Mouse (Mus musculus) stomach, postnatal 0 days (tissue): ENCODE data around the gene Fanca.

Source experiments
- CTCF ChIP-seq: IDR thresholded peaks from 2 replicates; pipeline ENCODE4 v1.5.1; 2016; ENCODE audit warnings: antibody characterized with exemption, low read depth, mild to moderate bottlenecking, moderate library complexity
- EP300 ChIP-seq: optimal IDR thresholded peaks from 2 replicates; pipeline ENCODE3; 2016; ENCODE audit warnings: antibody characterized with exemption

DNA sequence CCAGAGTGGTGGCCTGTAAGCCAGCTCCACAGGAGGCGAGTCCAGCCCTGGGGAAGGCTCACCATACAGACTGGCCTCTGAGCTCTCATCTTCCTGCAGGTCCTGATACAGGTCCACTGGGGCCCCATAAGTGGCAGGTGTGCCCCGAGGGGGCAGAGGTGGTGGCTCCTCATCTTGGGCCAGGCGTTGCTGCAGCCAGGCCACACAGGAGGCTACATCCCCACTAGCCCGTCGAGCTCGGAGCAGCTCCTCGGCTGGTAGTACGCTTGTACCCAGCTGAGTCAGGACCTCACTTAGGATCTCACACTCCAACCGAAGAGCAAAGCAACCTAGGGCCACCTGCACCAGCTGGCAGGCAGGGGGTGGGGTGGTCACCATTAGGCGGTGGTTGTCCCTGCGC, 84.6 kb downstream of the Fanca start:
- no peak for TF ChIP-seq CTCF
- TF ChIP-seq EP300, result no peak
